ENCODE assay signal across 8 mouse cellular contexts in the genomic region with DNA sequence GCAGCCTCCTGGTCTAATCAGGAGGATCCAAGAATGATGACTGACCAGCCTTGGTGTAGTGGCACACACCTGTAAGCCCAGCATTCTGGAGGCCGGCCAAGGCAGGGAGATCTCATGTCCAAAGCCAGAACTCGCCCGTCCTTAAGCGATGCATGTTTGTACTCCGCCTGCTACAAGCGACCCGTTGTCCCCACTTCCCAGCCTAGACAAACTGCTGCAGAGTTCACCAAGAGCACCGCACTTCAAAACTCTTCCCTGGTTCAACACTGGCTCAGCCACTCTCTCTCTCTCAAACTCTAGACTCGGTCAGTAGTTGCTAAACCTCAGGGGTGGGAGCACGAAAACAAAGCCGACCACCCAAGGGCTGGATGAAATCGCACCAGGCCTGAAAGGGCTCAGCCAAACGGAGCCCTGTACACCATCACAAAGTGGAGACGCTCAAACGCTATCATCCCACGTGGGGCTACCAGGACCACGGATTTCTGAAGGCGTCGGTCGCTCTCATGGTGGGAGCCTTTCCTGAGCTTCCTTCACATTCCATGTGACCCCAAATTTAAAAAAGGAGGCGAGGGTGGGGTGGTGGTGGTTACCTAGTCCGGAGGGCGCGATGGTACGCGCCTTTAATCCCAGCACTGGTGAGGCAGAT. TPM values are rescaled to one million over a fixed set of nuclear protein-coding genes. Genes with fewer than 3 reads are reported as not detected.
DNase-seq lines count a peak whose midpoint lies in the region; ATAC-seq lines count a peak whose summit lies in the region.

No protein-coding gene starts in this region.

- ATAC-seq in forebrain, embryonic 14.5 days: no peak
- 0 out of 2 replicates have a peak, but pooled peaks have one; percentile 11 for ATAC-seq in midbrain, embryonic 16.5 days

- peak overlapping the region; percentile 98 for H3K4me3 ChIP-seq in forebrain, embryonic 14.5 days (ENCODE audit: low read depth, low read length)
- peak overlapping the region; percentile 93 for H3K4me3 ChIP-seq in midbrain, embryonic 16.5 days (ENCODE audit: low read depth, low read length)

- H3K9me3 ChIP-seq in forebrain, embryonic 14.5 days (replicated peaks; ENCODE audit: control insufficient read depth, low read length): no peaks in the 10 kb centered on the region
- no peaks in the 10 kb centered on the region for H3K9me3 ChIP-seq in midbrain, embryonic 16.5 days (replicated peaks; ENCODE audit: control insufficient read depth, low read length, poor library complexity, severe bottlenecking)

- peak; percentile 36 to 62 for DNase-seq in adrenal gland, adult (ENCODE audit: inconsistent age in 2 of 2, low spot score in 1 of 2)
- DNase-seq in adrenal gland, adult 2 months: no peak
- DNase-seq in thymus, postnatal 0 days (ENCODE audit: low spot score): peak; percentile 34
- no peak for DNase-seq in thymus, postnatal 10 days (ENCODE audit: low spot score in 2 of 2)
- no peak for DNase-seq in forebrain, embryonic 14.5 days (ENCODE audit: low spot score)
- peak; percentile 16 to 56 for DNase-seq in kidney, postnatal 36 days
- no peak for DNase-seq in right cerebral cortex, postnatal 25 days

- H3K4me2 ChIP-seq in forebrain, embryonic 14.5 days (ENCODE audit: low read length): peak overlapping the region; percentile 98
- peak overlapping the region; percentile 90 for H3K4me2 ChIP-seq in midbrain, embryonic 16.5 days (ENCODE audit: low read length)

- H3K27me3 ChIP-seq in forebrain, embryonic 14.5 days (replicated peaks; ENCODE audit: control insufficient read depth, insufficient read depth, low read length): no peaks in the 10 kb centered on the region
- H3K27me3 ChIP-seq in midbrain, embryonic 16.5 days (ENCODE audit: control insufficient read depth, insufficient read depth, low read depth, low read length): no peaks in the 10 kb centered on the region

- H3K9ac ChIP-seq in forebrain, embryonic 14.5 days (ENCODE audit: low read length): peak overlapping the region; percentile 95
- H3K9ac ChIP-seq in midbrain, embryonic 16.5 days (ENCODE audit: low read depth, low read length): peak overlapping the region; percentile 92

- H3K4me1 ChIP-seq in forebrain, embryonic 14.5 days (ENCODE audit: control insufficient read depth, insufficient read depth, low read length): peaks cover 13% of the 10 kb centered on the region
- H3K4me1 ChIP-seq in midbrain, embryonic 16.5 days (ENCODE audit: control insufficient read depth, insufficient read depth, low read length): peaks cover 19% of the 10 kb centered on the region

- H3K36me3 ChIP-seq in forebrain, embryonic 14.5 days (ENCODE audit: control insufficient read depth, insufficient read depth, low read length): peaks cover 18% of the 10 kb centered on the region
- H3K36me3 ChIP-seq in midbrain, embryonic 16.5 days (ENCODE audit: control insufficient read depth, insufficient read depth, low read length): 0 out of 2 replicates have a peak, but pooled peaks cover 8% of the 10 kb centered on the region

- WGBS in forebrain, embryonic 14.5 days: 4% methylated on average over 26 of the region's 26 CpGs
- 5% methylated on average over 26 of the region's 26 CpGs for WGBS in midbrain, embryonic 16.5 days

- no peak overlapping the region for H3K27ac ChIP-seq in forebrain, embryonic 14.5 days (ENCODE audit: low read depth, low read length)
- no peak overlapping the region for H3K27ac ChIP-seq in midbrain, embryonic 16.5 days (ENCODE audit: low read length)

RNA-seq across cellular contexts. Expression of gene Snu13, which starts 1.0 kb away (rescaled TPM):
- 10 to 100 TPM; 84.9 to 91.7 TPM for total RNA-seq in adrenal gland, adult 2 months (2021)
- 61.5 and 68.6 TPM in 2 replicates for polyA plus RNA-seq in adrenal gland, adult 2 months (2012; rRNA removed)
- 387 and 431 TPM in 2 replicates for polyA plus RNA-seq in thymus, postnatal 0 days (2015; fragmentation: Nextera tagmentation; extraction: Ambion mirVana)
- 295 and 348 TPM in 2 replicates for polyA plus RNA-seq in forebrain, embryonic 14.5 days (2014; fragmentation: Nextera tagmentation; extraction: Ambion mirVana)
- 217 and 249 TPM in 2 replicates for polyA plus RNA-seq in midbrain, embryonic 16.5 days (2015; fragmentation: Nextera tagmentation; extraction: Ambion mirVana)

RNA-seq across cellular contexts. Expression of gene 4930407I10Rik, which starts 12.6 kb away (rescaled TPM):
- not detected for total RNA-seq in adrenal gland, adult 2 months (2021)
- not detected in 2 replicates for polyA plus RNA-seq in adrenal gland, adult 2 months (2012; rRNA removed)
- polyA plus RNA-seq in thymus, postnatal 0 days (2015; fragmentation: Nextera tagmentation; extraction: Ambion mirVana): 0.04 TPM in 1 of 2 replicates, not detected in the other
- polyA plus RNA-seq in forebrain, embryonic 14.5 days (2014; fragmentation: Nextera tagmentation; extraction: Ambion mirVana): not detected in 2 replicates
- not detected in 2 replicates for polyA plus RNA-seq in midbrain, embryonic 16.5 days (2015; fragmentation: Nextera tagmentation; extraction: Ambion mirVana)

RNA-seq across cellular contexts. Expression of gene Desi1, which starts 12.7 kb away (rescaled TPM):
- total RNA-seq in adrenal gland, adult 2 months (2021): 100 to 1,000 TPM in 1 of 2 experiments, 10 to 100 TPM in 1; 56.0 to 149 TPM
- polyA plus RNA-seq in adrenal gland, adult 2 months (2012; rRNA removed): 100.0 and 101 TPM in 2 replicates
- polyA plus RNA-seq in thymus, postnatal 0 days (2015; fragmentation: Nextera tagmentation; extraction: Ambion mirVana): 160 and 169 TPM in 2 replicates
- polyA plus RNA-seq in forebrain, embryonic 14.5 days (2014; fragmentation: Nextera tagmentation; extraction: Ambion mirVana): 33.4 and 39.5 TPM in 2 replicates
- 46.4 and 47.2 TPM in 2 replicates for polyA plus RNA-seq in midbrain, embryonic 16.5 days (2015; fragmentation: Nextera tagmentation; extraction: Ambion mirVana)

RNA-seq across cellular contexts. Expression of gene Mei1, which starts 23.4 kb away (rescaled TPM):
- total RNA-seq in adrenal gland, adult 2 months (2021): 1 to 10 TPM in 1 of 2 experiments, under 1 TPM in 1; 0.35 to 3.2 TPM
- not detected in 2 replicates for polyA plus RNA-seq in adrenal gland, adult 2 months (2012; rRNA removed)
- polyA plus RNA-seq in thymus, postnatal 0 days (2015; fragmentation: Nextera tagmentation; extraction: Ambion mirVana): 0.04 TPM in 1 of 2 replicates, not detected in the other
- not detected in 2 replicates for polyA plus RNA-seq in forebrain, embryonic 14.5 days (2014; fragmentation: Nextera tagmentation; extraction: Ambion mirVana)
- polyA plus RNA-seq in midbrain, embryonic 16.5 days (2015; fragmentation: Nextera tagmentation; extraction: Ambion mirVana): 0.05 TPM in 1 of 2 replicates, not detected in the other

RNA-seq across cellular contexts. Expression of gene Xrcc6, which starts 58.7 kb away (rescaled TPM):
- 10 to 100 TPM; 73.2 to 87.0 TPM for total RNA-seq in adrenal gland, adult 2 months (2021)
- 23.8 and 27.6 TPM in 2 replicates for polyA plus RNA-seq in adrenal gland, adult 2 months (2012; rRNA removed)
- polyA plus RNA-seq in thymus, postnatal 0 days (2015; fragmentation: Nextera tagmentation; extraction: Ambion mirVana): 441 and 472 TPM in 2 replicates
- 55.4 and 56.9 TPM in 2 replicates for polyA plus RNA-seq in forebrain, embryonic 14.5 days (2014; fragmentation: Nextera tagmentation; extraction: Ambion mirVana)
- 36.5 and 37.3 TPM in 2 replicates for polyA plus RNA-seq in midbrain, embryonic 16.5 days (2015; fragmentation: Nextera tagmentation; extraction: Ambion mirVana)

Comparison
In these comparisons a context has a peak if more than half of its experiments do, and no peak if none do; other contexts are left out.
1. DNase-seq: peak in adrenal gland, adult (2 of 2), thymus, postnatal 0 days (single experiment) and kidney, postnatal 36 days (2 of 2); none in adrenal gland, adult 2 months (single experiment), thymus, postnatal 10 days (0 of 2), forebrain, embryonic 14.5 days (single experiment) and right cerebral cortex, postnatal 25 days (single experiment).